Mouse (Mus musculus) megakaryocyte, embryonic 14.5 days (primary cell): ENCODE measurements at regions not wholly inside any gene's neighbourhood (a gene's known extent, or its start where the extent isn't known, plus 50 kb on each side); places are given as distances from the start of the nearest gene placed in this dataset.

Experiments
- FLI1 ChIP-seq: IDR thresholded peaks from 2 replicates; pipeline ENCODE4 v1.6.1; 2012; ENCODE audit warnings: low read length, inconsistent platforms, mixed read lengths
- GATA1 ChIP-seq: IDR thresholded peaks from 3 replicates; pipeline ENCODE4 v1.6.1; 2012; ENCODE audit warnings: mixed read lengths, low read length, inconsistent platforms, borderline replicate concordance

DNA sequence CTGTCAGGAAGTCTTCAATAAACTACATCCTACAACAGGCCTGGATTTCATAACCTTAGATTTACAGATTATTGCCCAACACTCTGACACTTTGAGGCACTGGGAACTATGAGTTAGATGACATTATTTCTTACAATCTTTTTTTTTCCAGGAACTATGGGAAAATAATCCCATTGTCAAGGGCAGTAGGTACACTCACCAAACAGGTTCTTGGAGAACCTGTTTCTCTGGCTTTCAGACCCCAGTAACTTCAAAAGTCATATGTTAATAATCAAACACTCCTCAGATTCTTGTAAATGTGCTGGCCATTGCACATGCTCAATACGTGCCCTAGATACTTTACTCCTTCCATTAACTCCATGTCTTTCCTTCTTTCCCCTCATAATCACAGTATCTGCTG, 769.1 kb downstream of the Nedd1 start:
- TF ChIP-seq FLI1 (no peak), GATA1 (no peak)
